Mouse (Mus musculus) adipose tissue, adult 10 weeks (tissue): ENCODE data around the gene Gm7145. TPM values are rescaled to one million over a fixed set of nuclear protein-coding genes. Genes with fewer than 3 reads are reported as not detected.

ENCODE experiments used
- polyA plus RNA-seq: library from polyadenylated mRNA; stranded (reverse); fragments of 350-450 nt; fragmentation: Illumina TruSeq; extraction: RNeasy Lipid Tissue Mini Kit (QIAGEN cat#74804); gene quantifications from one replicate; pipeline ENCODE4 v1.2.3, GENCODE M21; 2014; ENCODE audit warnings: low read depth, low replicate concordance

Gm7145 gene
- not detected for polyA plus RNA-seq

GRCm38 (mm10) chr1:117965639-117966038 lies at the start of gene Gm7145:
Gene Gm7145 (plus strand): TSS chr1:117965939.

GRCm38 (mm10) chr1:117927715-117928114 lies 38.0 kb upstream of the Gm7145 start, which contains the start of gene Gm28168:
Gene Gm28168 (plus strand): TSS chr1:117928015.

Other genes starting within 250 kb of the Gm7145 start
- not detected for gene B020011L13Rik, start 184.8 kb upstream of the Gm7145 start, polyA plus RNA-seq
- not detected for gene Gm28360, start 135.9 kb upstream of the Gm7145 start, polyA plus RNA-seq
- not detected for gene Gm28168, start 37.9 kb upstream of the Gm7145 start, polyA plus RNA-seq
- not detected for gene Gm29106, start 210.6 kb downstream of the Gm7145 start, polyA plus RNA-seq